Mouse (Mus musculus) MEL (cell line): Measurements from ENCODE around the gene Cdkn2d.

Experiments used
- BHLHE40 ChIP-seq: IDR thresholded peaks from 2 replicates; pipeline ENCODE4 v1.6.1; 2012; ENCODE audit warnings: low read depth, mild to moderate bottlenecking, inconsistent platforms, low read length, improper control_type of control experiment, borderline replicate concordance
- CHD2 ChIP-seq: IDR thresholded peaks from 2 replicates; pipeline ENCODE4 v1.6.1; 2011; ENCODE audit warnings: low read length, improper control_type of control experiment
- CTCF ChIP-seq, 3 experiments: IDR thresholded peaks in 2 of 3; conservative IDR thresholded peaks in 1 of 3; 2 replicates each; pipeline ENCODE4 v1.5.1; 2011 to 2012; ENCODE audit warnings: low read length in 3 of 3, low read depth in 2 of 3, mild to moderate bottlenecking in 2 of 3, improper control_type of control experiment in 1 of 3, inconsistent platforms in 1 of 3, mixed read lengths in 1 of 3, moderate library complexity in 1 of 3; ENCODE audit not compliant: control insufficient read depth in 1 of 3, insufficient read depth in 1 of 3, poor library complexity in 1 of 3, severe bottlenecking in 1 of 3
- E2F4 ChIP-seq: IDR thresholded peaks from 2 replicates; pipeline ENCODE4 v1.6.1; 2011; ENCODE audit warnings: low read depth, low read length, improper control_type of control experiment, borderline replicate concordance
- ELF1 ChIP-seq: IDR thresholded peaks from 2 replicates; pipeline ENCODE4 v1.6.1; 2014; ENCODE audit warnings: low read depth, mild to moderate bottlenecking, inconsistent platforms, low read length, improper control_type of control experiment, moderate library complexity
- GABPA ChIP-seq: IDR thresholded peaks from 2 replicates; pipeline ENCODE4 v1.6.1; 2012; ENCODE audit warnings: low read depth, mild to moderate bottlenecking, inconsistent platforms, low read length, improper control_type of control experiment, moderate library complexity
- GATA1 ChIP-seq: IDR thresholded peaks from 2 replicates; pipeline ENCODE4 v1.6.1; 2011; ENCODE audit warnings: low read depth, low read length, improper control_type of control experiment
- MEF2A ChIP-seq: IDR thresholded peaks from 2 replicates; pipeline ENCODE4 v1.6.1; 2014; ENCODE audit warnings: low read depth, mild to moderate bottlenecking, inconsistent platforms, low read length, improper control_type of control experiment; ENCODE audit not compliant: poor library complexity, insufficient replicate concordance, severe bottlenecking; ENCODE audit errors: extremely low read depth
- NRF1 ChIP-seq: IDR thresholded peaks from 2 replicates; pipeline ENCODE4 v1.6.1; 2014; ENCODE audit warnings: low read depth, mild to moderate bottlenecking, inconsistent platforms, low read length, improper control_type of control experiment, moderate library complexity; ENCODE audit not compliant: poor library complexity, insufficient read depth, severe bottlenecking
- POLR2A ChIP-seq, 2 experiments: IDR thresholded peaks; 2 replicates each; pipeline ENCODE4 v1.6.1; 2011 to 2012; ENCODE audit warnings: low read length in 2 of 2, mild to moderate bottlenecking in 2 of 2, control low read depth in 1 of 2, improper control_type of control experiment in 1 of 2, low read depth in 1 of 2, moderate library complexity in 1 of 2; ENCODE audit not compliant: control insufficient read depth in 1 of 2, insufficient read depth in 1 of 2, poor library complexity in 1 of 2
- TAL1 ChIP-seq: IDR thresholded peaks from 2 replicates; pipeline ENCODE4 v1.6.1; 2012; ENCODE audit warnings: mild to moderate bottlenecking, inconsistent platforms, low read length, moderate library complexity, mixed read lengths
- USF1 ChIP-seq: IDR thresholded peaks from 2 replicates; pipeline ENCODE4 v1.6.1; 2014; ENCODE audit warnings: low read depth, mild to moderate bottlenecking, inconsistent platforms, low read length, improper control_type of control experiment, moderate library complexity
- USF2 ChIP-seq, 2 experiments: IDR thresholded peaks; 2 replicates each; pipeline ENCODE4 v1.6.1; 2011 to 2012; ENCODE audit warnings: improper control_type of control experiment in 2 of 2, low read length in 2 of 2, borderline replicate concordance in 1 of 2, inconsistent platforms in 1 of 2, low read depth in 1 of 2, mild to moderate bottlenecking in 1 of 2; ENCODE audit not compliant: insufficient read depth in 1 of 2
- ZC3H11A ChIP-seq: IDR thresholded peaks from 2 replicates; pipeline ENCODE4 v1.6.1; 2012; ENCODE audit warnings: low read depth, mild to moderate bottlenecking, inconsistent platforms, low read length, improper control_type of control experiment

DNA sequence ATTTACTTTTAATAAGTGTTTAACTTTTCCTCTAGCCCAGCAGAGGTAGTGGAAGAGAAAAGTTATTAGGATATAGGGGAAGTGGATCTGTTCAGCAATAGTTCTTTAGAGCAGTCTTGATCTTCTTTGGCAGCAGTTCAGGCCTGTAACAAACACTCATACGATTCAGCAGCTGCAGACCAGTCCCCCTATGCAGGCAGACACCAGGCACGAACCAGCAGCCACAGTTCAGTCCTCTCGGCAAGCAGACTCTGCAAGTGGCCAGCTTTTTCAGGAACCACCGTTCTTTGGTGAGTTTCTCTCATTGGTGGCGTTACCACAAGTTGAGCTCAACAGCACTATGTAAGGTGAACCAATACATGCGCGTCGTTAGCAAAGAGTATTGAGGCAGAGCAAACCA lies 45.3 kb upstream of the Cdkn2d start:
- TF ChIP-seq BHLHE40 = no peak
- TF ChIP-seq POLR2A (IDR thresholded peaks at IDR 0.05; ENCODE audit: control insufficient read depth in 1 of 2, insufficient read depth in 1 of 2, low read depth in 1 of 2, low read length in 2 of 2, poor library complexity in 1 of 2) = no peak
- no peak for TF ChIP-seq TAL1
- TF ChIP-seq ELF1 = no peak
- TF ChIP-seq GATA1 = no peak
- no peak for TF ChIP-seq CTCF (IDR thresholded peaks at IDR 0.05 in 2 of 3, conservative IDR thresholded peaks at IDR 0.05 in 1 of 3; ENCODE audit: control insufficient read depth in 1 of 3, insufficient read depth in 1 of 3, low read depth in 2 of 3, low read length in 3 of 3, poor library complexity in 1 of 3, severe bottlenecking in 1 of 3)
- TF ChIP-seq CHD2 = no peak
- TF ChIP-seq USF2 (IDR thresholded peaks at IDR 0.05; ENCODE audit: borderline replicate concordance in 1 of 2, insufficient read depth in 1 of 2, low read depth in 1 of 2, low read length in 2 of 2) = no peak
- no peak for TF ChIP-seq GABPA
- TF ChIP-seq ZC3H11A = no peak
- no peak for TF ChIP-seq MEF2A
- TF ChIP-seq NRF1 = no peak
- TF ChIP-seq USF1 = no peak
- no peak for TF ChIP-seq E2F4
